Mouse (Mus musculus) MN1 (cell line): ENCODE measurements around the gene Acbd7.

Source experiments
- DNase-seq: peaks from one replicate; pipeline ENCODE4 v3.0.0-alpha.2; 2016; ENCODE audit warnings: low spot score

The Acbd7 gene

GRCm38 (mm10) chr2:3335611-3336301 is at the start of gene Acbd7:
TSS of gene Acbd7 (plus strand) at chr2:3336168.
- DNase-seq: peak; percentile 67

GRCm38 (mm10) chr2:3286243-3286642 is 49.7 kb upstream of the Acbd7 start:
- no peak for DNase-seq

GRCm38 (mm10) chr2:3289581-3289980 is 46.4 kb upstream of the Acbd7 start:
- DNase-seq: no peak

- DNase-seq: no peak
These were observed 43.8 kb upstream of the Acbd7 start for GRCm38 (mm10) chr2:3292170-3292569.

GRCm38 (mm10) chr2:3295826-3296225 is 40.1 kb upstream of the Acbd7 start:
- DNase-seq: no peak

- peak; percentile 72 for DNase-seq
These were observed 30.4 kb upstream of the Acbd7 start for GRCm38 (mm10) chr2:3305426-3306025.

GRCm38 (mm10) chr2:3323132-3323531 is 12.8 kb upstream of the Acbd7 start:
- DNase-seq: no peak

GRCm38 (mm10) chr2:3324381-3325130 is 11.4 kb upstream of the Acbd7 start:
- no peak for DNase-seq

GRCm38 (mm10) chr2:3326547-3326946 is 9.4 kb upstream of the Acbd7 start:
- DNase-seq: no peak

GRCm38 (mm10) chr2:3327351-3327750 is 8.6 kb upstream of the Acbd7 start:
- peak; percentile 72 for DNase-seq

- DNase-seq: no peak
These were observed 4.8 kb upstream of the Acbd7 start for GRCm38 (mm10) chr2:3331071-3331703.

GRCm38 (mm10) chr2:3332056-3332455 is 3.9 kb upstream of the Acbd7 start:
- no peak for DNase-seq

GRCm38 (mm10) chr2:3332484-3333242 is 3.3 kb upstream of the Acbd7 start, which contains the start of gene Rpp38:
TSS of gene Rpp38 (minus strand) at chr2:3332643.
- DNase-seq: peak; percentile 95

- DNase-seq: no peak
These were observed 2.2 kb upstream of the Acbd7 start for GRCm38 (mm10) chr2:3333761-3334160.

- no peak for DNase-seq
These were observed 12.5 kb downstream of the Acbd7 start for GRCm38 (mm10) chr2:3348422-3348821.

- peak; percentile 31 for DNase-seq
These were observed 13.0 kb downstream of the Acbd7 start for GRCm38 (mm10) chr2:3348919-3349318.

GRCm38 (mm10) chr2:3353160-3353559 is 17.2 kb downstream of the Acbd7 start:
- no peak for DNase-seq

GRCm38 (mm10) chr2:3355793-3356192 is 19.8 kb downstream of the Acbd7 start:
- DNase-seq: no peak

GRCm38 (mm10) chr2:3356311-3356710 is 20.3 kb downstream of the Acbd7 start:
- no peak for DNase-seq

GRCm38 (mm10) chr2:3357887-3358286 is 21.9 kb downstream of the Acbd7 start:
- DNase-seq: no peak

GRCm38 (mm10) chr2:3361067-3361466 is 25.1 kb downstream of the Acbd7 start:
- no peak for DNase-seq

- DNase-seq: no peak
These were observed 29.2 kb downstream of the Acbd7 start for GRCm38 (mm10) chr2:3365127-3365526.
